Mouse (Mus musculus): ENCODE results near the gene Wdr77.
"Not testable (repeated sequence)": the region's sequence is repeated elsewhere in the genome, so short reads cannot be mapped to it uniquely, and the experiment has no call there.

Wdr77 gene

DNA sequence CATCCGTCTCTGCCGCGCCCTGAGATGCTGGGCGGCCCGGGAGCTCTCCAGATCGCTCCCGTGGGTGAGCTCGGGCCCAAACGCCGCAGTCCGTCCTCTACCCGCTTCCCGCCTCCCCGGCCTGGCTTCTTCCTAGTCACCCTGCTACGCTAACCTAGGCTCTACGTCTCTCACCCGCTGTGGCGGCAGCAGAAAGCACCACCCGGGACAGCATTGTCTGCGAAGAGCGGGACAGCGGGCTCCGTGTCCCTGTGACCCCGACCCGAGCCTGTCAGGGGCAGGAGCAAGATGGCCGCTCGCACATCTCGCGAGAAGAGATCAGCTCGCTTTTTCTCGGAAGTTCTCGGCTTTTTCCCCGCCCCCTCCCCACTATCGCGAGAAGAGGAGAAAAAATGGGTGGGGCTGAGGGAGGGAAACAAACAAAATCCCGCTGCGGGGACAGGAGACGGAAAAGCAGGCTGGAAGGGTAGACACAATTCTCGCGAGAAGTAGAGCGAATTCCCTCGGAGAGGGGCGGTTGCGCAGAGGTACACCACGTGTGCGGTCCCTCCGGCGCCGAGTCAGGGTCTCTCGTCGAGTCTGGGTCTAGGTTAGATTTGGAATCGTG lies at the start of gene Wdr77:
Gene Wdr77 (plus strand): TSS at position 396 of the 607 bp plus-strand sequence.
- peak; percentile 95 for DNase-seq (ENCODE audit: low spot score)

DNA sequence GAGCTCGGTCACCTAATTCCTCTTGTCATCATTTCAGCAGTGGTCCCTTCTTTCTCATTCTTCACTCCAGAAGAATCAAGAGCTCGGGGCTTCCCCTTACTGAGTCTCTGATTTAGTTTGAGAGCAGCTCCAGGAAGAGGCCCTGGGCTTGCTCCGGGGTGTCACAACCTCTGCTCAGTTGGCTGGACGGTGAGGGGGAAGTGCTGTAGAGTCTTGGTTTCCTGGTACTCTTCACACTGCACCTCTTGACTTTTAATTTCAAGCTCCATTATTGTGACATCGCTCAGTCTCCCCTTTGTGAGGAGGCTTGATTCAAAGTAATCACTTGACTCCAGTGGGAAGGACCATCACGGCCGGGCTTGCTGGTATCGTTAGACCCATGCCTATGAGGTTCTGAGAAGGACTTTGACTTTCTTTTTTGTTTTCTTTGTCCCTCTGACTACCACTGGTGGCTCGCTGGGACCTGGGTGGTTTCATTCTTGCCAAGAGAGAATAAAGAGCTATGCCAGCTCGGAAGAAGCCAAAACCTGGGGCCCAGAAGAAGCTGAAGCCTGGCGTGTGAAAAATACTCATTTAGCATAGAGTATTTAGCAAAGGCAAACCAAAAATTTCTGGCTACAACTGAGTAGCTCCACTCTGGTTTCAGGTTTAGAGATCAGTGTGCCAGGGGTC lies 48.5 kb upstream of the Wdr77 start:
- no peak for DNase-seq (ENCODE audit: low spot score)

DNA sequence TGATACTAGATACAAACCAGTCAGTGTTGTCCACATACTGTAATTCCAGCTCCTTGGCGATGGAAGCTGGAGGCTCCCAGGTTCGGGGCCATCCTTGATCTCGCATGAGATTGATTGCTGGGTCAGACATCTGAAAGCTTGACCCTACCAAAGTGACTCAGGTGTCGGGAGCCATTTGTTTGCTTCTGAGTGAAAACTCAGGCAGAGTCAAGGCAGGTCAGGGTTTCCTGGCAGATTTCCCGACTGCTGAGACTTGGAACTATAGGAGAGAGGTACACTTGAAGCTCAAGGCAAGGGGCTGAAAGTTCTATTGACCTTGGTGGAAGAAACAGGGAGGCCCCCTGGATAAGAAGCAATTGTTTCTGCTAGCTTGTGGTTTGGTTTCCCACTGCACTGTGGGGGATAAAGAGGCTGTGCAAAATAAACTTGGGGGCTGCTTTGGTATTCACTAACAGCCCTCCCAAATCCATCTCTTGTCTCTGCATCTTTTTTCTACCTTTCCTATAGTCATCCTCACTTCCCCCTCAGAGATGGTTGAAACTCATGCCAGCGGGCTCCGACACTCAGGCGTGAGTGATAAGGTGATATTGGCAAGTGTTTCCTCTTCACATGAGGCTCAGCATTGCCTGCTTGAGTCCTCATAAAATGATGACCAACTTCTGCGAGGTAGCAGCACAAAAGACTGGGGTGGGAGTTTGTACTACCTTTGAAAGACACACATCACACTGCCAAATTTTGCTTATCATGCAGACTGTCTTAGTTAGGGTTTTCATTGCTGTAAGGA lies 46.9 kb upstream of the Wdr77 start:
- DNase-seq (ENCODE audit: low spot score), result no peak

DNA sequence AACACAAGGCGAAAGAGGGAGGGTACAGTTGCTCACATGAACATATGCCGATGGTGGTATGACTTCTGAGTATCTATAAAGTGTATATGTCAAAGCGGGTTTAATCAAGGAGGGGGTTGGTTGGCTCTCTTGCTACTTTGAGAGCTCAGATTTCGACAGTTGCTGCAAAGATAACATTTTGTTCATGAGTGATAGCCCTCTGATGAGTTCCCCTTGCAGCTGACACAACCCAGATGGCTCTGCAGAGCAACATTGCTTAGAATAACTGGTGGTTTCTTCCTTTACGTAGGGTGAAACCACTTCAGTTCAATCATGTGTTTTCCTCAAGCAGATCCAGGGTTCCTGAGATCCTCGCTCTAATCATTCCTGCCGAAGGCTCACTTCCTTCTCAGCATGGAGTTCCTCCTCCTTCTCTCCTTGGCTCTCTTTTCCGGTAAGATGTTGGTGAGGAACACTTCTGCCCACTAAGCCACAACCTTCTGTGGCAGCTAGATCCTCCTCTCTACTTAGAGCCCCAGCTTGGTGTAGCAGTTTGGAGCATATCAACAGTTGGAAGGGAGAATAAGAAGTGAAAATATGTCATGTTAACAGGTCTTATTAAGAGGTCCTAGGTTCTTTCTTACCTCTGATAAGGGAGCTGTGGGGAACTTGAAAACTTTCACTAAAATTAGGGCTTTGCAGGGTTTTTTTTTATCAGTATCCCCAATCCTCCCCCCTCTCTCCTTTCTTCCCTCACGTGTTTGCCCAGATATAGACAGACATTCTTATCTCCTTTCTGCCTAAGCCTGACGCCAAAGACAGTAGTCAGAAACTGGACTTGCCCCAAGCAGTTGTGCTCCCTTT lies 45.1 kb upstream of the Wdr77 start:
- DNase-seq (ENCODE audit: low spot score), result peak; percentile 32

DNA sequence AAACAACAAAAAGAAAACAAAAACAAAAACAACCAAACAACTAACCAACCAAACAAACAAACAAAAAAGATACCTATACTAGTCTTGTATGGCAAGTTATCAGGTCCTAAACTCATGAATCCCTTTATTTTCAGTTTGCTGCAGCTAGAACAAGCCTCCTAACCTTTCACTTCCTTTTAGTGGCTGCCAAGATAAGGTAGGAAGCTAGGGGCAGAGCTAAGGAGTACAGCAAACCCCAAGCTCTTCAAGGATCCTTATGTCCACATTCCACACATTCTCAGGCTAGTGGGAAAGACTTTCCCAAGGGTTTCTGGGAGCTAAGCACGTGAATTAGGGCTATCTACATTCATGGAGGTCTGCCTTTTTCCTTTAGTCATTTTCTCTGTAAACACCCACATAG lies 43.9 kb upstream of the Wdr77 start:
- no peak for DNase-seq (ENCODE audit: low spot score)

DNA sequence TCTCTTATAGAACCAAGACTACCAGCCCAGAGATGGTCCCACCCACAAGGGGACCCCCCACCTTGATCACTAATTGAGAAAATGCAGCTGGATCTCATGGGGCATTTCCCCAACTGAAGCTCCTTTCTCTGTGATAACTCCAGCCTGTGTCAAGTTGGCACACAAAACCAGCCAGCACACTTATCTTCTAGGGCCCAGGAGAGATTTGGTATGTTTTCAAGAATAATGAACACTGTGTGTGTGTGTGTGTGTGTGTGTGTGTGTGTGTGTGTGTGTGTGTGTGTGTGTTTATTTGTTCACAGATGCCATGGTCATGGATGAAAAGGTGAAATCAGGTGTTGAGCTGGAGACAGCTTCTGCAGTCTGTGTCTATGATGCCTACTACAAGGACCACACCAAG lies 42.7 kb upstream of the Wdr77 start:
- not testable (repeated sequence) for DNase-seq (ENCODE audit: low spot score)

DNA sequence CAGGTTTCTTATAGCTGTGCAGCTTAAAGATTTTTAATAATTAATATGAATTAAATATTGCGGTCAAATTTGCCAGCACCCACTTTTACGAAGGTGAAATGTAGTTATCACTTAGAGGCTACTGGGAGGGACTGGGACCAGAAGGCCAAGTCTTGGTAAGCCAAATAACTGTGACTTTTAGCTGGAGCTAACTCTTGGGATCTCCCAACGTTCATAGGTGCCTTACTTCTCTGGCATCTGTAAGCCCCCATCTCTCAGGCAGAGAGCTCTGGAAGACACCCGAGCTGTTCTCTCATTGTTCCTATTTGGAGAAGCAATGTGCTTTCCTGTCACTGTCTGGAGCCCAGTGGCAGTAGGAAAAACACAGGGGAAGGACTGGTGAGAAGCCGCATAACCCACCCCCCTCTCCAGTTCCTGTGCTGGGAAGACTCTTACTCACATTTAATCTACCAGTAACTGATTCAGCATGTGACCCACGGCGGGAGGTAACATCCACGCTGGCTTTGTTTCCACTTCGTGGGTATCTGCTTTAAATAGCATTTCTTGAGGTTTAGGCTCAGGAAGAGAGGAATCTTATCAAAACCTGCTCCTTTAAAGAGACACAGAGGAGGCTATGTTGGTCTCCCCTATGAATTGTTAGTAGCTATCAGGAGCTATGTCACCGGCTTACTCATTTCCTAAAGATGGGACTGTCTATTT lies 41.4 kb upstream of the Wdr77 start:
- DNase-seq (ENCODE audit: low spot score), result no peak

DNA sequence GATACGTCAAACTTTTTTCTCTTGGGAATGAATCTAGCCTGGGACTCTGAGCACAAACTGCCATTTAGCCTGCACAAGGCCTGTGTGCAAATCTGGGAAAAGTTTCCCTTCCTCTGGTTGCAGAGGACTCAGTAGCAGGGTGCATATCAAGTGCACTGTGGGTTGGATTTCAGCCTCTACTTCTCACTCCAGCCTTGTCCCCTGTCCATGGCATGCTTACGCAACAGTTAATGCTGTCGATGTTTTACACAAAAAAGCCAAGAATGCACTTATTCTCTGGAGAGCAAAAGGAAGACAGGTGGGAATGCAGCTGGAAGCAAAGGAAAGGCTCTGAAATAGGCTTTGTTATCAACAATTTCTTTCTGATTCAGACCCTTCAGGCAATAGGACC lies 40.8 kb upstream of the Wdr77 start:
- no peak for DNase-seq (ENCODE audit: low spot score)

DNA sequence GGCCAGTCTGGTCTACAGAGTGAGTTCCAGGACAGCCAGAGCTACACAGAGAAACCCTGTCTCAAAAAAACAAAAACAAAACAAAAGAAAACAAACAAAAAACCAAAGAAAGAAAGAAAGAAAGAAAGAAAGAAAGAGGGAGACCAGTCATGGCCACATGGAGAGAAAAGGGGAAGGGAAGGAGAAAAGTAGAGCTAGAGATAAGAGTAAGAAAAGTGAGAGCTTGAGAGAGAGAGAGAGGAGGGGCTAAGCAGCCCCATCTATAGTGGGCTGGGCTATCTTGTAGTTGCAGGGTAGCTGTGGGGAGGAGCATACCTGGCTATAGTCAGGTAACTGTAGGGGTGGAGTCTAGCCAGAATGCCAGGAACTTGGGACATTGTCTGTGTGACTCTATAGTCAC lies 38.4 kb upstream of the Wdr77 start:
- DNase-seq (ENCODE audit: low spot score), result not testable (repeated sequence)

DNA sequence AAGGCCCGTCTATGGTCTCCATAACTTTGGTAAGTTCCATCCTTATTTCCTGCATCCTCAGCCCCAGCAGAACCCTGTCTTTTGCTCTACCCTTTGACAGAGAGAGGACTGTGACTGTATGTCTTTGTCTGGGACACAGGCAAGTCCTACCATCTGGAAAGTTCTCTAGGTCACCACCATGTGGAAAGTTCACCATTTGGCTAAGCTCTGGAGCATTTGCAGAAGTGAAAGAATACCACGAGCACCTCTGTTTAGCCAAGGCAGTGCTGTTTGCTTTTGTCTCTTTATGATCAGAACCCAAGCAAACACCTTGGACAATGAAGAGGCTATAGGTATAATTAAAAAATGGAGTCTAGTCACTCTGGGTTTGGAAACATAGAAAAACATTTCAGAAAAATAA lies 37.2 kb upstream of the Wdr77 start:
- no peak for DNase-seq (ENCODE audit: low spot score)

DNA sequence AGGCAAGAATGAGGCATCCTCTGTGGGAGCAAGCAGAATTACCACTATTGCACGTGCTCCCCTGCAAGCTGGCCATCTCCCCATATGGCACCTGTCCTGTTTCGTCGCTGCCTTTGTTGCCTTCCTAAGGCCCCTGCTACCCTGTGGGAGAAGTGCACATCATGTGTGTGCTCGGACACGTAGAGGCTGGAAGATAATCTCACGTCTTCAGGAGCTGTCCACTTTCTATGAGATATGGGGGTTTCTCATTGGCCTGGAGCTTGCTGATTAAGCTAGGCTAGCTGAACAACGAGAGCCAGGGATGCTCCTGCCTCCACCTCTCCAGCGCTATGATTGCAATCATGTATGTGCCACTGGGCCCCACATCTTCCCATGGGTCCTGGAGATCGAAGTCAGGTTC lies 34.6 kb upstream of the Wdr77 start:
- DNase-seq (ENCODE audit: low spot score), result no peak

DNA sequence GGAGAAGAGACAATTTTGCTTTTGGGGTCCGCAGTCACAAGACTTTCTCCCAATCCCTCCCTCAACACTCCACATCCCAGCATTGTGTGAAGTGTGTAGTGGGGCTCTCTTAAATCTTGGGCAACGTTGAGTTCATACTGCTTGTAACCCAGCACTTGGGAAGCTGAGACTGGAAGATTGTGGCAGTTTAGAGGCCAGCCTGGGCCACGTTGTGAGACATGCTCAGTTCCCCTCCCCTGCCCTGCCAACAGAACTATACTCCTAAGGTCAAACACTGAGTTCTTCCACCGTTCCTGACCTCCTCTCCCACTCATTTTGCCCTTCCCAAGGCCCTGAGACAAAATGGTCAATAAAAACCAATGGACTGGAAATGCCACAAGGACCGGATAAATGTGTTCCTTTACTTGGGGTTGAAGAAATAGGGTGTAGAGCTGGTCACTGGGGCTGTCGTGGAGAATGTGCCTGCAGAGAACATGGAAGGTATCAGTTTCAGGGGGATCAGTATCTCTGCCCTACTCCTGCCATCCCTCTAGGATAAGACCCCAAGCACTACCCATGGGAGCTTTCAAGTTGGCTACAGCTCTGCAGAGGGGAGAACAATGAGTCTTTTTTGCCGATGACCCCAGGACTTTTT lies 31.5 kb upstream of the Wdr77 start:
- no peak for DNase-seq (ENCODE audit: low spot score)

DNA sequence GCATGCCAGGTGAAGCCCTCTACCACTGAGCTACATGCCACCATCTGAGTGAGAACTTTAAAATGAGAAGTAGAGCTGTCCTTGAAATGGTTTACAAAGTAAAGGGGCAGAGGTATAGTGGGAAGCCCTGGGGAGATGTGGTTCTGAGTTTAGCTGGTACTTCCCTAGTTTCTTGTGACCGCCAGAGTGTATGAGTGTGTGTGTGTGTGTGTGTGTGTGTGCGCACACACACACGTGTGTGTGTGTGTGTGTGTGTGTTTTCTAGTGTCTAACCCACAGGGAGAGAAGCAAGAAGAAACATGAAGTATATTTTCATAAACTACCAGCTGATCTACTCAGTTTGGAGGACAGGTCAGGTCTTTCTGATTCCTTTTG lies 31.0 kb upstream of the Wdr77 start:
- DNase-seq (ENCODE audit: low spot score), result no peak

DNA sequence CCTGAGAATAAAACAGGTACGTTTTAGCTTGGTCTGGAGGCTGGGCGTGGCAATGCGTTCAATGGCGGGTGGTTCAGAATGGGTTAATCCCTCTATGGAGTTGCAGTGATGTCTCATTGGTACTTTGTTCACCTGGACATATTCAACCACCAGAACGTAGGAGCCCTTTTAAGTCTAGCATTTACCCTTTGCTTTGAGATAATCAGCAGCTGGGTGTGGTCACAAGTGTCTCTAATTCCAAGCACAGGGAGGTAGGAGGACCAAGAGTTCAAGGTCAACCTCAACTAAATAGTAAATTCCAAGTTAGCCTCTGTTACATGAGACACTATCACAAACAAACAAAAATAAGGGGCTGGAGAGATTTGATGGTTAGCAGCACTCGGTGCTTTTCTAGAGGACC lies 30.4 kb upstream of the Wdr77 start:
- DNase-seq (ENCODE audit: low spot score), result no peak

DNA sequence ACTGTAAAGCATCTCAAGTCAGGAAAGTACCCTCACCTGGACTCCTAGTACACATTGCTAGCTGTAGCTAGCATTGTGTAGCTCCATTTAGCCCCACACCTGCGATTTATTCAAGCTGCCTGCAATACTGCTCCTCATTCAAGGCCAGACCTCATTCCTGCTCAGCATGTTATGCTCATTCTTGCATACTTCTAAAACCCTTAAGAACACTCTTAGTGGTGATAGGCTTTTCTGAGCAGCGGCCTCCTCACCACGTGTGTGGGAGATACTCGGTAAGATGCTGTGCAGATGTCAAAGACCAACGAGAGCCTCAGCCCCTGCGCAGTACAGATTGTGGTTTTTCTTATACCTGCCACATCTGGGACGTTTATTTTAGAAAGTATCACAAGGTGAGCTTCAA lies 29.3 kb upstream of the Wdr77 start:
- DNase-seq (ENCODE audit: low spot score), result no peak

DNA sequence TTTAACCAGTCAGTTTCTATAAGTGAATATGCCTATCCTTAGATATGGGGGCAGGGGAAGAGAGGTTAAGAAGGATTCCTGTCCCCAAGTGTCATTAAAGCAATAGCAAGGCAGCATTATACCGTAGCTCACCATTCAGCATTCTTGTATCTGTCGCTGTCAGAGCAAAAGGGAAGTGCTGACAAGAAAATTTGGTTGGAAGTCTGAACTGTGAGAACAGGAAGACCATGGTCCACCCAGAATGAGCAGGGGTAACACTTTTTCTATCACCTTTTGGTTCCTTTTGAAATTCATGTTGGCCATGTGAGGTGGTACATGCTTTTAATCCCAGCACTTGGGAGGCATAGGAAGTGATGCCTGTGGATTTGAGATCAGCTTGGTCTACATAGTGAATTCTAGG lies 28.1 kb upstream of the Wdr77 start:
- no peak for DNase-seq (ENCODE audit: low spot score)

DNA sequence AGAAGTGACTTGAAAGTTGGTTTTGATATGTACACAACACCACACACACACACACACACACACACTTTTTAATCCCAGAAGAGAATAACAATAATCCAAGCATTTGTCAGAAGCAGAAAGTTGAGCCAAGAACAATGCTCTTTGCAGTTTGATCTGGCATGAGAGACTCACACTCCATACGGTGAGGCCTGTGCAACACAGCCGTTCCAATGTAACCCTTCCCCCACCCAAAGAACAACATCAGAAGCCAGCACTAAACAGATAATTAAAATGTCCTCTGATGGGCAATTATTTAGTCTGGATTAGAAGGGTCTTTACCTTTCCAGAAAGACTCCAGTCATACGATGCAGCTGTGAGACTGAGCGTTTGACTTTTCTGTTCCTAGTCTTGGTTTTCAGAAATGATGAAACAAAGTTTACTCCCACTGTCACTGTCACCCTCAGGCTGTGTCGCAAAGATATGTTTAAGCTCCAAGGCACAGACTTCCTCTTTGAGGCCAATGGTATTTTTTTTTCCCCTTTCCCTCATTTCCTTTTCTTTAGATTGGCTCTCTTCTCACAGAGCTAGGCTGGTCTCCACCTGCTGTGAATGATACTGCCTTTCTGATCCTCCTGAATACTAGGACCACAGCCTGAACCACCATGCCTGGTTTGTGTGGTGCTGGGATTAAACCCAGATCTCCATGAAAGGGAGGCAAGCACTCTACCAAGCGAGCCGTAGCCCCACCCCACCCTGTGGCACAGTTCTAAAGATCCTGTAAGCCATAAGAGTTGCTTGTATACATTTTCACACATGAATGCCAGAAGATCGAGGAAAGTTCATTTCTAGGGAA lies 26.7 kb upstream of the Wdr77 start, which contains the start of gene I830077J02Rik:
Gene I830077J02Rik (minus strand): TSS at position 425 of the 832 bp plus-strand sequence.
- DNase-seq (ENCODE audit: low spot score), result no peak

DNA sequence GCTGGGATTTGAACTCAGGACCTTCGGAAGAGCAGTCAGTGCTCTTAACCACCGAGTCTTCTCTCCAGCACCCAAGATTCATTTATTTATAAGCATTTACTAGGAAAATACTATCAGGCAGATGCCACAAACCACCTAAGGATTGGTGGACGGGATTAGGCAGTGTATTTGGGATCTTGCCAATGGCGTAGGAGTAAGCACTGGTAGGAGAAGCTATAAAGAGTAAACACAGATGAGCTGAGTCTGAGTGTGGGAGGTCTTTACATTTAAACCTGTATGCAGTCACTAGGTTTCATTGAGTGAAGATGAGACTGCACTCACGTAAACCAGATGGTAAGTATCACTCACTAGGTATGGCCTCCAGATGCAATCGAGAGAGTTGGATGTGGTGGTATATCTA lies 25.2 kb upstream of the Wdr77 start:
- DNase-seq (ENCODE audit: low spot score), result no peak

DNA sequence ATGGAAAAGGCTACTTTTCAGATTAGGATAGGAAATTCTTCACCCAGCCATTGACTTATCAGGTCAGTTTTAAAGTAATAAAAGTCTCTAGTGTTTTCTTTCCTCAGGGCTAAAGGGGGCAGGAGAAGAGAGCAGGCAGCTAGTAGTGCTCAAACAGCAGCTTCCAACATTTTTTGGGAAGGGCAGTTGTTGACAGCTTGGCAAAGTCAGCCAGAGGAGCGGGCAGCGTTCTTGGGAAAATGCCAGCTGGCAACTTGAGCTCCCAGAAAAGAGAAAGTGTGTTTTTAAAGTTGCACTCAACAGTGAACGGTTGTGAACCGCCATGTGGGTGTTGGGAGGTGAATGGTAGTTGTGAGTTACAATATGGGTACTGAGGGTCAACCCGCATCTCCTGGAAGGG lies 24.1 kb upstream of the Wdr77 start:
- no peak for DNase-seq (ENCODE audit: low spot score)

DNA sequence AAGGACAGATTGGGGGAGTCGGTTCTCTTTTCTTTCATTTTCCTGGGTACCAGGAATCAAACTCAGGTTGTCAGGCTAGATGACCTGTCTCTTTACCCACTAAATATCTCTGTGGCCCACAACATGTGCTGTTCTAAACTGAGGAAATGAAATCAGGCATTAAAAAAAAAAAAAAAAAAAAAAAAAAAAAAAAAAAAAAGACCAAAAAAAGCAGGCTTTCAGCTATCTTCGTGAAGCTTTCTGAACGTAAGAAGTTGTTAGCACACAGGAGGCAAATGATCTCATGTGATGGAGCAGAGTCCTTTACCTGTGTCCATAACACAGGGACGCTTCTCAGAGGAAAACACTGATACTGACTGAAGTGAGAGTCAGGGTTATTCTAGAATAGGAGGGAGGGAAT lies 23.1 kb upstream of the Wdr77 start:
- no peak for DNase-seq (ENCODE audit: low spot score)
